Mouse (Mus musculus) R1 (cell line): ENCODE measurements around the gene Specc1.
A peak's percentile ranks its signal among the peaks of the same experiment; 100 is the strongest.

Experiments used
- DNase-seq: peaks from one replicate; pipeline ENCODE4 v3.0.0-alpha.2; 2018; ENCODE audit warnings: low read depth, low spot score

The Specc1 gene

DNA sequence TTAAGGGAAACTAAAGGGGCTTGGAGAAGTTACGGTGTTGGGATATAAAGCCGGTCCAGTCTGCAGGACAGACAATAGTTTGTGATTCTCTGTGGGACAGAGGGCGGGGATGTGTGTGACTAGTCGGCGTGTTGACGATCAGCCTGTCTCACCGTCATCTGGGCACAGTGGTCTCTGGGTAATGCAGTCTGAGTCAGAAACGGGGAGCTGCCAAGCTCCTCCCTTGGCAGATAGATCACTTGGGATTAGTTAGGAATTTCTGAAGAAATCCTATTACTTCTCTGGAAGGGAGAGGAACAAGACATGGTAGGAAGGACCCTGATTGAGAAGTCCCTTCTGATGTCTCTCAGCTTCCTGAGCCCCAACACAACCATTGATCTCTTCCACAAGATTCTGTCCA lies 287.3 kb downstream of the Specc1 start:
- no peak for DNase-seq

DNA sequence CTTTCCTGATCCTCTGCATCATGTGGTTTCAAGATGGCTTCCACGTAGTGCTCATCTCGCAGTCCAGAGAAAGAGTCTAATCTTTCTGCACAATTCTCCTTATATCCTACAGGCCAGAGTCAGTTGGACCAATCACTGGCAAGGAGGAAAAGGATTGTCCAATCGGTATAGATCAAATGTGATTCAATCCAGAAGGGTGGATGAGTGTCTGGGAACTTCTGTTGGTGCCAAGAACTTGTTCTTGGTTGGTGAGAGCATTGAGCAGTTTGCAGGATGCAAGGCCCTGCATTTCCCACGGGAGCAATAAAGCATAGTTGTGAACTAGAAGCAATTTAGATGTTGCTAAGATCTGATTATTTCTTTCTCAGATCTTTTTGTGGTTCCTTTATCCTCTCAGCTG lies 287.9 kb downstream of the Specc1 start:
- DNase-seq: no peak

DNA sequence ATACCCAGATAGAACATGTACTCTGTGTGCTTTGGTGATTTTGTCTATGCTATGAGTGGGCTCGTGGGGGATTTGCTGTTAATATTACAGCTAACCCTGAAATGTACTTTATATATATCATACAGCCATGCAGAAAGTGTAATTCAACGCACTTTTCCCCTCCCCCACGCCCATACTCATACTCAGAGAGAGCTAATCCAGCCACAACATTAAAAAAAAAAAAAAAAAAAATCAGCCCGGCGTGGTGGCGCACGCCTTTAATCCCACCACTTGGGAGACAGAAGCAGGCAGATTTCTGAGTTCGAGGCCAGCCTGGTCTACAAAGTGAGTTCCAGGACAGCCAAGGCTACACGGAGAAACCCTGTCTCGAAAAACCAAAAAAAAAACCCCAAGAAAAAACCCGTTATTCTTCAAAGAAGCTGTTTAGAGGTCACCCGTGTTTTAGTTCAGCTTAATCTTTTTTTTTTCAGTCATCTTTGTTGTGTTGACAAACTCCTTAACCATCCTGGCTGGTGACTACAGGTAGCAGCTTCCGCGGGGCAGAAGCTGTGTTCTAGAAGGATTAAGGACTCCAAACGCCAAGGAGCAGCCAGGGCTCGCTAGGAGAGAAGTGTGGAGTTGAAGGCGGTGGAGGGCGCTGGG lies 291.3 kb downstream of the Specc1 start:
- DNase-seq: no peak

DNA sequence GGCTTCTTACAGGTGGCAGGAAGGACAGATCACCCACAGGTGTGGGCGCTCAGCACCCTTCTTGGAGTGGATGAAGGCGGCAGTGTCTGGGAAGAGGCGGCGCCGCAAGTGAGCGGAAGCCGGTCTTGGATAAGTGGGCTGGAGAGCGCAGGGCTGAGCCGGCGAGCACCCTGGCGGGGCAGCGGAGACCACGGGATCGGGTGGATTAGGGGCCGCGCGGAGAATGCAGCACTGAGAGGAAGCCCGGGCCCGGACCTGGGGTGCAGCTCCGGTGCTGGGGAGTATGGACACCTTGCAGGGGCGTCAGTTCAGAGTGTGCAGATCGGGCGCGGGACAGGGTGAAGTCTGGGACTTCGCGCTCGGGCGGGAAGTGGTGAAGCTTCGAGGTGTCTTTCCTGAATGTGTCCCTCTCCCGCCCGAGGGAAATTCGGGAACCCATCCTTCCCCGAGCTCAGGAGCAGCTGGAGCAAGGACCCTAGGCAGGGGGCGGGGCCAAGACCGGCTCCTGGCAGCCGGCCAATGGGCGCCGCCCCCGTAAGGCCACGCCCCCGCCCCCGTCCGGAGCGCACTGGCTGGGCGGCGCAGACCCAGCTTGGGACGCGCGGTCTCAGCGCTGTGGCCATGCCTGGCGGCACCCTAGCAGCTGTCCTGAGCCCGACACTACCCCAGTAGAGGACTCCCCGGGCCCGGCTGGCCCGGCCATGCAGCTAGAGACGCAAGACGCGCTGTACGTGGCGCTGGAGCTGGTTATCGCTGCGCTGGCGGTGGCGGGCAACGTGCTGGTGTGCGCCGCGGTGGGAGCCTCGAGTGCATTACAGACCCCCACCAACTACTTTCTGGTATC lies 292.1 kb downstream of the Specc1 start, which contains the start of gene Adora2b:
Gene Adora2b (plus strand): TSS at position 584 of the 844 bp plus-strand sequence.
- DNase-seq: peak; percentile 94

DNA sequence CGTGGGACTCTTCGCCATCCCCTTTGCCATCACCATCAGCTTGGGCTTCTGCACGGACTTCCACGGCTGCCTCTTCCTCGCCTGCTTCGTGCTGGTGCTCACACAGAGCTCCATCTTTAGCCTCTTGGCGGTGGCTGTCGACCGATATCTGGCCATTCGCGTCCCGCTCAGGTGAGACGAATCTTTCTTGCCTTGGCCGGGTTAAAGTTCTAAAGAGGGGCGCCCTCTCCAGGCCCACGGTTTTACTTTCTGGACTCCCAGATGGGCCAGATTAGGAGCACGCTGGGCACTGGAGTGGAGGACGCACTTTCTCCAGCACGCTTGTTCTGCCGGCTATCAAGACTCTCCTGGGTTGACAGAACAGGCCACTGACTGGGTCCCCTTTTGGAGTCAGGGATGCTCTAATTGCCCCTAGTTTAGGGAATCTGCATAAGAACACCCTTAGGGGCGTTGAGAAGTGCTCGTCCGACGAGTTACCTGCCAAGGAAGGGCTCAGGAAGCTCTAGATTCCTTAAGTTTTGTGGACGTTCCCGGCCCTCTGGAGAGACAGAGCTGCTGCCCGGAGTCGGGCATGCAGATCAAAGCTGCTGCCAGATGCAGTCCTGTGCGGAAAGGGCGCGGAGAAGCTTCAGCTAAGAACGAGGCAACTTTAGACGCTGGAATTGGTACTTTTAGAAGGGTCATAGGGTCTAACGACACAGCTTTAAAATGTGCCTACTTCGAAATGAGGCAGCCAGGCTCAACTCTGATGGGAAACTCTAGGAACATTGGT lies 292.9 kb downstream of the Specc1 start:
- peak; percentile 79 for DNase-seq

DNA sequence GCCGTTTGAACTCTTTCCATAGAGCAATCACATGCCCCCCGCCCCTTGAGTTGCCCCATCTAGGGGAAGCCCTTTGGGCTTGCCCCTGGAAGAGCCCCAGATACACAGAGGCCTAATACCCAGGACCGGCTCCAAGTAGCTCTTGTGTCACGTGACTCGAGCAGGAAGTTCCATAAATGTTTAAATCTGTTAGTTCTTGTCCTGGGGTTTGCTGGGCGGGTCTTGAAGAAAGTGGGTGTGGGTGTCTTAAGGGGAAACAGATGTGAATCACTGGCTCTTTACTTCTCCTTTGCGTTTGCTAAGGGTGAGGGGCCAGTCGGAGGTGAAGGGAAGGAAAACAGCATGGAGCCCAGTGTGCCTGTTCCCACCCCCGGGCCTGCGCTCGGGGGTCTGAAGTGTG lies 294.5 kb downstream of the Specc1 start:
- peak; percentile 56 for DNase-seq

DNA sequence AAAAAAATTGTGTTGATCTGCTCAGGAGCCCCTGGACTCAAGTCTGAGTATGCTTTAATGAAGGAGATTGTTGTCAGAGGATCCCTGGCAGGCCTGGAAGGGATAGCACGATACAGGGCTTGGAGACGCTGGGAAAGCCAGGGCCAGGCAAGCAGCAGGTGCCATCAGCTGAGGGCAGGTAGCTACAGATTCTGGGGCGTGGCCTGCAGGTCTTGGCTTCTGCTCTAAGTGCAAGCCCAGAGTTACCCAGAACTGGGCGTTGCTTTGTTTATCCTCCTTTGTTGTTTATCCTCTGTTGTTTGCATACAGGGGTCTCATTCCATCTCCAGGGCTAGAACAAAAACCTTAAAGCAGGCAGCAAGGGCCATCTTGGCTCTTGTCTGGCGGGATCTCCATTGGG lies 296.8 kb downstream of the Specc1 start:
- peak; percentile 26 for DNase-seq

DNA sequence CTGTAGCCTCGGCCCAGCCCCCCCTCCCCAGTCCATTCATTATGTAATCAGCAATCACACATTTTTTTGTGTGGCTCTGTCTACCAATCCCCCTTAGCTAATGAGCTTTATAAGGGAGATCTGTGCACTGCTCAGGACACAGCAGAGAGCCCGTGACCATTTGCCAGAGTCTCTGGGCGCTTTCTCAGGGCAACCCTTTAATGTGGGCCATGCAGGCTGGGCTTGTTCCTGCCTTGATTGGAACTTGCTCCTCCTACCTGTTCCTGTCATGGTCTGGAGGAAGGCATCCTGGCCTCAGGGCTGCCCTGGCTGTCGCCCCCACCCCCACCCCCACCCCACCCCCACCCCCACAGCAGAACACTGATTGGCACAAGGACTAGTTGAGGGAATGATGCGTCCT lies 302.7 kb downstream of the Specc1 start:
- DNase-seq: no peak

DNA sequence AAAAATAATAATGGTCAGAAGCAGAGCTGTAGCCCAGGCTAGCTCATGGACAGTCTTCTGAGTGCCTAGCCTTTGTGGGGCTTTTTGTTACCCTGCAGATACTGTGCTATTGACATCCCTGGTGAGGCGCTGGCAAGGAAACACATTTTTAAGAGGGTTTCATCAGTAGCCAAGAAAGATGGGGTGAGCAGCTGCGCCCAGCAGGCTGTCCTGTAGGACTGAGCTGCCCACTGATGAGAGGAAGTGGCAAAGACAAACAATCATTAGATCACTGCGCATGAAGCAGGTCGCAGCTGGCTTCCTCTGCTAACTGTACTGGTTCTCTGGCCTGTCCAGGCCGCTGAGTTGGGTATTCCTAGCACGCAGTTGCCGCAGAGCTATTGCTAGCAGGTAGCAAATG lies 307.0 kb downstream of the Specc1 start:
- no peak for DNase-seq

DNA sequence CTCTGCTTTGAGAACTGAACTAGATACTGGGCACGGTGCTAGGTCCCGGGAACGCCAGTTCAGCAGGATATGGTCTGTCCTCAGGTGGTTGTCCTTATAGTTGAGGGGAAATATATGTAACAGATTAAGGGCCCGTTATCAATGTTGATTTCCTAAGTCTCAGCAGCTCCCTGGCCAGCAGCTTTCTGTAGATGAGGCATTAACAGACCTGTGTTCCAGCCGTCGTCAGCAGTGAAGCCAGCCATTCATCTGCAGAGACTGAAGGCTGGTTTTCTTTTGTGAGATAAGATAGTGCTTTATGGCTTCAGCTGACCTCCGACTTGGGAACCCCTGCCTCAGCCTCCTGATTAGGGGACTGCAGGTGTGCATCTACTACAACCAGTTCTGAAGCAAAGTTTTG lies 307.5 kb downstream of the Specc1 start:
- DNase-seq: no peak

DNA sequence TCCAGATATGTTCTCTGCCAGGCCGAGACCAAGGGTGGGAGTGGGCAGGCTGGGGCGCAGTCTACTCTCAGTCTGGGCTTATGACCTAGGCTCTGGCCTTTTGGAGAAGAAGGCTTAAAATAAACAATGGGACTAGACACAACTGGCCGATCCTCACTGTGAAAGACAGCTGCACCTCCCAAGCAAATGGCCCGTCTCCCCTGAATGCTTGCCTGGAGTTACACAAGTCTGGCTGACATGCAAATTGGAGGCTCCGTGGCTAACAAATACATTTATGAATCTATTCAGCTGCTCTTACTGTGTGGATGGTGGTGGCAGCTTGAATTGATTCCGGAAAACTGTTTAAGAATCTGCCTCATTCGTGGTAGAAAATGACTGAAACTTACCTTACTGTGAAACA lies 309.1 kb downstream of the Specc1 start:
- no peak for DNase-seq

DNA sequence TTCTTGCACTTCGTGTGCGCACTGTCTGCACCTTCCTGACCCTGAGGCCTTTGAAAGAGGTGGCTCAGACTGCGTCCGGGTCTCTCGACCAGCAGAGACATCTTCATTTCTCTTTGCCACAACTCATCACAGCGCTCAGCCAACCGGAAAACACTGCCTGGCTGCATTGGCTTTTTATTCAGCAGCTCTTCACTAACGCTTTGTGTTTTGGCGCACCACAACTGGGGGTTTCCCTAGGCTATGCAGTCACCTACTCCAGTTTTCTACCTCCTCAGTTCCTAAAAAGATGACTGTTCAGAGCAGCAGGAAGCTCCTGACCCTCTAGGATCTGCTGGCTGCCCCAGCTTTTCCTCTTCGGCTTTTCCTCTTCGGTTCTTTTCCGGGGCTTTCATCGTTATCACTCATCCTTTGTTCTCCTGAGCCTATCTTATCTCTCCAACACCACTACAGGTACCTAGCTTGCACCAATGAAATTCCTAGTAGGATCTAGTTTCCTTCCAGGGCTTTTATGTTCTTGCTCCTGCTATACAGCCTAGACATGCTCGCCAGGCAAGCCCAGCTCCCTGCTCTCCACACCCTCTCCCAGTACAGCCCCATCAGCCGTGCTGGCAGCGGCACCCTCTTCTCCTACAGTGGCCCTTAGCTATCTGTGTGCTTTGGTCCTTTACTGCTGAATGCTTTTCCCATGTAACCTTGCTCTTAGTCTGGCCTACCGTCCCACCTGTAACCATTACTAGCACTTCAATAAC lies 310.1 kb downstream of the Specc1 start:
- no peak for DNase-seq

DNA sequence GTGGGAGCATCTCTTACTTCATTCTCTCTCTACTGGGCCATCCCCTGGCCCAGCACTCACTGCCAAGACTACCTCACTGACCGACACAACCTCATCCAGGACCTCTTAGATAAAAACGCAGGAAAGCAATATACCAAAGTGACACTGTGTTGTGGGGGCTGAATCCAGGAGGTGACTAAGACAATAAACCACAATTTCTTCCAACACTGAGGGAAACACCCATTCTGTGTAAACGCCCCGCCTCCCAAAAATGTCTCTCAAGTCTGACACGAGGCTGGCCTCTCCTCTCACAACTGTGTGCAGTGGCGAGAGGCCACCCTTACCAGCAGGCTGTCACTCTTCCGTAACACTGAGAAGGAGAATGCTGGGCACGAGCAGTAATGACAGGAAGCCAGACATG lies 311.8 kb downstream of the Specc1 start:
- DNase-seq: no peak

DNA sequence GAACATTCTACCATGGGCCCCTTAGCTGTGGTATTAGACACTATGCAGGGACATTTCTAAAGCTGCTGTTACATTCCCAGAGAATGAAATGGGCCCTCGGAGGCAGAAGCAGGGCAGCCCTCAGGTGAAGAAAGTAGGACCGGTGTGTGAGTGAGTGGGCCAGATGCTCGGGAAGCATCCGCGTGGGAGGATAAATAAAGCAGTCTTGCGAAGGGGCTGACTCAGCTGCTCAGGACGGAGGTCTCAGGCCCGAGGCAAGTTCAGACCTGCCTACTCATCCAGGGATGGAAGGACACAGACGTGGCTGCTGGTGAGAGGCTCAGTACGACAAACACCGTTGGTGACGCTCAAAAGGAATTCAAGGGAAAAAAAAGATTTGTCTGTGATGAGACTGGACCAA lies 312.5 kb downstream of the Specc1 start:
- DNase-seq: peak; percentile 21

DNA sequence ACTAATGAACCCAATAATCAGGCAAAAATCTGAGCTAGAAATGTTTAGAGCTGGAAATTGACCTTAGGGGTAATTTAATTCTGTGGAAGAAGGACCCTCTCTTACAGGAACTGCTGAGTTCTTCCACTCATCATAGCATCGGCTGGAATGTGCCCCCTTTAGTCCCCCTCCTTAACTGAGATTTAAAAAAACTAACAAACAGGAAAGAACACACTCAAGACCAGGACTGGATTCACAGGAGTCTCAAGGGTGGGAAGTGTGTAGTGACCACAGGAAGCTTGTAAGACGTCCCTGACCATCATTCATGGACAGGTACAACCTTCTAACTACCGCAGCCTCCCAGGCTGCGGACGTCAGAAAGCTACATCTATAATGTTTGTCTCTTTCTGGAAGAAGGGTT lies 314.3 kb downstream of the Specc1 start:
- DNase-seq: no peak
